Mouse (Mus musculus): ENCODE measurements around the gene Cabp7. TPM values are rescaled to one million over a fixed set of nuclear protein-coding genes. Genes with fewer than 3 reads are reported as not detected.
"Not testable (repeated sequence)": the region's sequence is repeated elsewhere in the genome, so short reads cannot be mapped to it uniquely, and the experiment has no call there.

The Cabp7 gene
- polyA plus RNA-seq, 1 experiment from 2014 or later, result 0.16 TPM

GRCm38 (mm10) chr11:4747285-4747684 is 707 bp upstream of the Cabp7 start:
- DNase-seq (ENCODE audit: low spot score), result no peak

GRCm38 (mm10) chr11:4745969-4746368 is 609 bp downstream of the Cabp7 start:
- no peak for DNase-seq (ENCODE audit: low spot score)

GRCm38 (mm10) chr11:4744691-4745090 is 1.9 kb downstream of the Cabp7 start:
- no peak for DNase-seq (ENCODE audit: low spot score)

- DNase-seq (ENCODE audit: low spot score), result no peak
Observed at GRCm38 (mm10) chr11:4740785-4741184, 5.8 kb downstream of the Cabp7 start.

GRCm38 (mm10) chr11:4738719-4739118 is 7.9 kb downstream of the Cabp7 start:
- no peak for DNase-seq (ENCODE audit: low spot score)

GRCm38 (mm10) chr11:4737682-4738081 is 8.9 kb downstream of the Cabp7 start:
- DNase-seq (ENCODE audit: low spot score), result no peak

GRCm38 (mm10) chr11:4736355-4736754 is 10.2 kb downstream of the Cabp7 start:
- DNase-seq (ENCODE audit: low spot score), result no peak

- DNase-seq (ENCODE audit: low spot score), result no peak
Observed at GRCm38 (mm10) chr11:4734179-4734578, 12.4 kb downstream of the Cabp7 start.

- DNase-seq (ENCODE audit: low spot score), result no peak
Observed at GRCm38 (mm10) chr11:4731781-4732180, 14.8 kb downstream of the Cabp7 start.

GRCm38 (mm10) chr11:4730913-4731312 is 15.7 kb downstream of the Cabp7 start:
- no peak for DNase-seq (ENCODE audit: low spot score)

- no peak for DNase-seq (ENCODE audit: low spot score)
Observed at GRCm38 (mm10) chr11:4730096-4730495, 16.5 kb downstream of the Cabp7 start.

- no peak for DNase-seq (ENCODE audit: low spot score)
Observed at GRCm38 (mm10) chr11:4729603-4730002, 17.0 kb downstream of the Cabp7 start.

- DNase-seq (ENCODE audit: low spot score), result no peak
Observed at GRCm38 (mm10) chr11:4721728-4722127, 24.9 kb downstream of the Cabp7 start.

- DNase-seq (ENCODE audit: low spot score), result no peak
Observed at GRCm38 (mm10) chr11:4720900-4721580, 25.5 kb downstream of the Cabp7 start.

GRCm38 (mm10) chr11:4720393-4720792 is 26.2 kb downstream of the Cabp7 start:
- DNase-seq (ENCODE audit: low spot score), result no peak

GRCm38 (mm10) chr11:4719961-4720360 is 26.6 kb downstream of the Cabp7 start:
- DNase-seq (ENCODE audit: low spot score), result no peak

- no peak for DNase-seq (ENCODE audit: low spot score)
Observed at GRCm38 (mm10) chr11:4718548-4718947, 28.0 kb downstream of the Cabp7 start.

GRCm38 (mm10) chr11:4716530-4717236 is 29.9 kb downstream of the Cabp7 start:
- DNase-seq (ENCODE audit: low spot score), result no peak

- DNase-seq (ENCODE audit: low spot score), result no peak
Observed at GRCm38 (mm10) chr11:4715596-4715995, 31.0 kb downstream of the Cabp7 start.

GRCm38 (mm10) chr11:4714727-4715126 is 31.9 kb downstream of the Cabp7 start:
- no peak for DNase-seq (ENCODE audit: low spot score)

- no peak for DNase-seq (ENCODE audit: low spot score)
Observed at GRCm38 (mm10) chr11:4712822-4713221, 33.8 kb downstream of the Cabp7 start.

GRCm38 (mm10) chr11:4710188-4710587 is 36.4 kb downstream of the Cabp7 start:
- not testable (repeated sequence) for DNase-seq (ENCODE audit: low spot score)

GRCm38 (mm10) chr11:4705178-4705577 is 41.4 kb downstream of the Cabp7 start:
- no peak for DNase-seq (ENCODE audit: low spot score)

Data from thymus, postnatal 0 days (tissue).